10 mouse cellular contexts compared by ENCODE assay signal in the genomic region with DNA sequence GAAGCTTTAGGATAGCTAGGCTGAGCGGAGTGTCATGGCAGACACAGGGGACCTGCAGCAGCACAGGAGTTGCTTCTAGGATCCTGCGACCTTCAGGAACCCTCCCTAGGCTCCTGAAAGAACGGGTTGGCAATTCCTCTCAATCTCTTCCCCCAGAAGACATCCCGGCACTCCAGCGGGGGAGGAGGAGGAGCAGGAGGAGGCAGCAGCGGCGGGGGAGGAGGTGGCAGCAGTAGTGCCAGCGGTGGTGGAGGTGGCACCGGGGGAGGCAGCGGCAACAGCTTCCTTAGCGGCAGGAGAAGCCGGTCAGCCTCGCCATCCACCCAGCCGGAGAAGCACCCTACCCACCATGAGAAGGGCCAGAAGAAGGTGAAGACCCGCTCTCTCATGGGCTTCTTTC. TPM values are rescaled to one million over a fixed set of nuclear protein-coding genes. Genes with fewer than 3 reads are reported as not detected.
DNase-seq lines count a peak whose midpoint lies in the region; ATAC-seq and TF ChIP-seq lines count a peak whose summit lies in the region.
"Had no signal": no experiment of that assay in that cellular context is flagged by ENCODE, and none has a peak within 500 bp of the region (broad histone marks: within the 10 kb centered on the region; RNA-seq: fewer than 3 reads in every experiment).

No protein-coding gene starts in this region.

- 64% methylated on average over 15 of the region's 15 CpGs for WGBS in intestine, embryonic 14.5 days
- 68% methylated on average over 15 of the region's 15 CpGs for WGBS in intestine, embryonic 15.5 days
- WGBS in heart, embryonic 16.5 days = 33% methylated on average over 15 of the region's 15 CpGs

- peaks cover 83% of the 10 kb centered on the region for H3K36me3 ChIP-seq in intestine, embryonic 14.5 days (ENCODE audit: control insufficient read depth, insufficient read depth, low read length)
- peaks cover 61% of the 10 kb centered on the region for H3K36me3 ChIP-seq in intestine, embryonic 15.5 days
- H3K36me3 ChIP-seq in E14TG2a.4 (ENCODE audit: insufficient read depth, low read length) (peaks cover 93% of the 10 kb centered on the region), ES-Bruce4 (ENCODE audit: control insufficient read depth, insufficient read depth, low read length, poor library complexity, severe bottlenecking) (peaks cover 36% of the 10 kb centered on the region)
- H3K36me3 ChIP-seq in heart, embryonic 16.5 days (ENCODE audit: control insufficient read depth, insufficient read depth) = peaks cover 54% of the 10 kb centered on the region

- H3K27ac ChIP-seq in intestine, embryonic 14.5 days (ENCODE audit: low read depth) = no peak overlapping the region
- H3K27ac ChIP-seq in intestine, embryonic 15.5 days = no peak overlapping the region
- H3K27ac ChIP-seq in ES-Bruce4 (ENCODE audit: insufficient read depth, low read length) = peak overlapping the region; percentile 95
- H3K27ac ChIP-seq in heart, embryonic 16.5 days (ENCODE audit: low read length) = peak overlapping the region; percentile 84

- peak; percentile 48 for DNase-seq in intestine, embryonic 14.5 days (ENCODE audit: low spot score)
- no peak for DNase-seq in adipocyte (ENCODE audit: low spot score)
- DNase-seq in frontal cortex, postnatal 10 days (ENCODE audit: low spot score in 2 of 2) = no peak
- DNase-seq: cerebellum, adult 8-10 months; thymus, postnatal 36 days had no signal

- H3K9me3 ChIP-seq in intestine, embryonic 14.5 days (ENCODE audit: control insufficient read depth, low read length) = no peaks in the 10 kb centered on the region
- no peaks in the 10 kb centered on the region for H3K9me3 ChIP-seq in intestine, embryonic 15.5 days
- H3K9me3 ChIP-seq in E14TG2a.4 (ENCODE audit: low read length) (no peaks in the 10 kb centered on the region), ES-Bruce4 (replicated peaks; ENCODE audit: control insufficient read depth, insufficient read depth, low read length, poor library complexity, severe bottlenecking) (no peaks in the 10 kb centered on the region)
- H3K9me3 ChIP-seq in heart, embryonic 16.5 days (replicated peaks; ENCODE audit: control insufficient read depth, low read length) = no peaks in the 10 kb centered on the region

- H3K27me3 ChIP-seq in intestine, embryonic 14.5 days (replicated peaks; ENCODE audit: control insufficient read depth, insufficient read depth, low read length) = no peaks in the 10 kb centered on the region
- no peaks in the 10 kb centered on the region for H3K27me3 ChIP-seq in intestine, embryonic 15.5 days (replicated peaks)
- no peaks in the 10 kb centered on the region for H3K27me3 ChIP-seq in E14TG2a.4 (ENCODE audit: insufficient read depth, low read length)
- no peaks in the 10 kb centered on the region for H3K27me3 ChIP-seq in ES-Bruce4 (ENCODE audit: control insufficient read depth, insufficient read depth, low read length, poor library complexity, severe bottlenecking)
- no peaks in the 10 kb centered on the region for H3K27me3 ChIP-seq in heart, embryonic 16.5 days (ENCODE audit: control insufficient read depth, insufficient read depth, low read length)

- TF ChIP-seq CTCF in E14TG2a.4 (conservative IDR thresholded peaks at IDR 0.05; ENCODE audit: low read length) (no peak), ES-Bruce4 (IDR thresholded peaks at IDR 0.05; ENCODE audit: low read depth, low read length) (no peak)

- no peak overlapping the region for H3K4me3 ChIP-seq in intestine, embryonic 14.5 days (ENCODE audit: low read depth, low read length)
- H3K4me3 ChIP-seq in intestine, embryonic 15.5 days (replicated peaks) = no peak overlapping the region
- H3K4me3 ChIP-seq in E14TG2a.4 (replicated peaks; ENCODE audit: low read length) (peak overlapping the region; percentile 90), ES-Bruce4 (ENCODE audit: low read depth, low read length) (no peak overlapping the region; the same call in 1 of the 2 replicates)
- H3K4me3 ChIP-seq in heart, embryonic 16.5 days (ENCODE audit: low read length) = peak overlapping the region; percentile 2; the same call in 1 of the 2 replicates
- H3K4me3 ChIP-seq: megakaryocyte, embryonic 14.5 days had no signal

- no peak for TF ChIP-seq EP300 in ES-Bruce4 (IDR thresholded peaks at IDR 0.05; ENCODE audit: insufficient read depth, low read depth, low read length)

- no peak overlapping the region for H3K4me2 ChIP-seq in intestine, embryonic 14.5 days (ENCODE audit: low read length)
- no peak overlapping the region for H3K4me2 ChIP-seq in intestine, embryonic 15.5 days (replicated peaks)
- peak overlapping the region; percentile 34 for H3K4me2 ChIP-seq in heart, embryonic 16.5 days (ENCODE audit: low read depth, low read length)

- no peak for ATAC-seq in intestine, embryonic 14.5 days (replicated peaks; ENCODE audit: low FRiP score, low TSS enrichment, low read depth)
- no peak for ATAC-seq in intestine, embryonic 15.5 days
- ATAC-seq in heart, embryonic 16.5 days (replicated peaks; ENCODE audit: extremely low read depth, insufficient read depth, low FRiP score) = no peak

- no peak overlapping the region for H3K9ac ChIP-seq in intestine, embryonic 14.5 days (ENCODE audit: low read length)
- H3K9ac ChIP-seq in intestine, embryonic 15.5 days = no peak overlapping the region
- peak overlapping the region; percentile 33 for H3K9ac ChIP-seq in ES-Bruce4 (ENCODE audit: low read depth, poor library complexity, severe bottlenecking)
- peak overlapping the region; percentile 61 for H3K9ac ChIP-seq in heart, embryonic 16.5 days (ENCODE audit: low read length)

- H3K4me1 ChIP-seq in intestine, embryonic 14.5 days (replicated peaks; ENCODE audit: control insufficient read depth, insufficient read depth, low read length) = peaks cover 27% of the 10 kb centered on the region
- peaks cover 23% of the 10 kb centered on the region for H3K4me1 ChIP-seq in intestine, embryonic 15.5 days (replicated peaks)
- H3K4me1 ChIP-seq in E14TG2a.4 (replicated peaks; ENCODE audit: low read depth, low read length) = peaks cover 96% of the 10 kb centered on the region
- peaks cover 21% of the 10 kb centered on the region for H3K4me1 ChIP-seq in ES-Bruce4 (ENCODE audit: control insufficient read depth, insufficient read depth, low read length)
- peaks cover 36% of the 10 kb centered on the region for H3K4me1 ChIP-seq in heart, embryonic 16.5 days (ENCODE audit: control insufficient read depth, insufficient read depth, low read length)

- TF ChIP-seq POLR2A in ES-Bruce4 (IDR thresholded peaks at IDR 0.05; ENCODE audit: insufficient read depth, low read length) = no peak

RNA-seq across cellular contexts. Expression of gene Mllt6, which starts 6.1 kb away (rescaled TPM):
- 4.6 and 4.8 TPM in 2 replicates for polyA plus RNA-seq in intestine, embryonic 14.5 days (2014; fragmentation: Nextera tagmentation; extraction: Ambion mirVana)
- polyA plus RNA-seq in intestine, embryonic 15.5 days (2015; fragmentation: Nextera tagmentation; extraction: Ambion mirVana) = 1.9 and 2.4 TPM in 2 replicates
- polyA plus RNA-seq in ES-Bruce4 (2011; ENCODE audit: insufficient read depth, insufficient read length, low read depth, missing spikeins) = 23.7 and 25.2 TPM in 2 replicates
- polyA plus RNA-seq in heart, embryonic 16.5 days (2015; fragmentation: Nextera tagmentation; extraction: Ambion mirVana) = 2.1 and 2.8 TPM in 2 replicates

RNA-seq across cellular contexts. Expression of gene Cisd3, which starts 16.4 kb away (rescaled TPM):
- 41.2 and 47.9 TPM in 2 replicates for polyA plus RNA-seq in intestine, embryonic 14.5 days (2014; fragmentation: Nextera tagmentation; extraction: Ambion mirVana)
- 79.9 and 93.0 TPM in 2 replicates for polyA plus RNA-seq in intestine, embryonic 15.5 days (2015; fragmentation: Nextera tagmentation; extraction: Ambion mirVana)
- 62.3 and 77.2 TPM in 2 replicates for polyA plus RNA-seq in ES-Bruce4 (2011; ENCODE audit: insufficient read depth, insufficient read length, low read depth, missing spikeins)
- 81.1 and 86.1 TPM in 2 replicates for polyA plus RNA-seq in heart, embryonic 16.5 days (2015; fragmentation: Nextera tagmentation; extraction: Ambion mirVana)

RNA-seq across cellular contexts. Expression of gene Pcgf2, which starts 31.0 kb away (rescaled TPM):
- 19.2 and 19.7 TPM in 2 replicates for polyA plus RNA-seq in intestine, embryonic 14.5 days (2014; fragmentation: Nextera tagmentation; extraction: Ambion mirVana)
- polyA plus RNA-seq in intestine, embryonic 15.5 days (2015; fragmentation: Nextera tagmentation; extraction: Ambion mirVana) = 12.7 and 12.8 TPM in 2 replicates
- polyA plus RNA-seq in ES-Bruce4 (2011; ENCODE audit: insufficient read depth, insufficient read length, low read depth, missing spikeins) = 74.6 and 84.0 TPM in 2 replicates
- polyA plus RNA-seq in heart, embryonic 16.5 days (2015; fragmentation: Nextera tagmentation; extraction: Ambion mirVana) = 11.4 and 14.2 TPM in 2 replicates

RNA-seq across cellular contexts. Expression of gene Psmb3, which starts 33.9 kb away (rescaled TPM):
- 473 and 491 TPM in 2 replicates for polyA plus RNA-seq in intestine, embryonic 14.5 days (2014; fragmentation: Nextera tagmentation; extraction: Ambion mirVana)
- polyA plus RNA-seq in intestine, embryonic 15.5 days (2015; fragmentation: Nextera tagmentation; extraction: Ambion mirVana) = 426 and 480 TPM in 2 replicates
- 296 and 332 TPM in 2 replicates for polyA plus RNA-seq in ES-Bruce4 (2011; ENCODE audit: insufficient read depth, insufficient read length, low read depth, missing spikeins)
- 359 and 395 TPM in 2 replicates for polyA plus RNA-seq in heart, embryonic 16.5 days (2015; fragmentation: Nextera tagmentation; extraction: Ambion mirVana)

RNA-seq across cellular contexts. Expression of gene Epop, which starts 39.8 kb away (rescaled TPM):
- polyA plus RNA-seq in intestine, embryonic 14.5 days (2014; fragmentation: Nextera tagmentation; extraction: Ambion mirVana) = 3.1 and 3.6 TPM in 2 replicates
- 2.7 and 3.7 TPM in 2 replicates for polyA plus RNA-seq in intestine, embryonic 15.5 days (2015; fragmentation: Nextera tagmentation; extraction: Ambion mirVana)
- 39.3 and 44.1 TPM in 2 replicates for polyA plus RNA-seq in ES-Bruce4 (2011; ENCODE audit: insufficient read depth, insufficient read length, low read depth, missing spikeins)
- polyA plus RNA-seq in heart, embryonic 16.5 days (2015; fragmentation: Nextera tagmentation; extraction: Ambion mirVana) = 0.70 and 0.79 TPM in 2 replicates

Comparison
In these comparisons a context has a peak if more than half of its experiments do, and no peak if none do; other contexts are left out.
1. H3K27ac ChIP-seq: peak in ES-Bruce4 (single experiment) and heart, embryonic 16.5 days (single experiment); none in intestine, embryonic 14.5 days (single experiment) and intestine, embryonic 15.5 days (single experiment).
2. H3K4me3 ChIP-seq: peak in E14TG2a.4 (single experiment) and heart, embryonic 16.5 days (single experiment); none in intestine, embryonic 14.5 days (single experiment), intestine, embryonic 15.5 days (single experiment) and ES-Bruce4 (single experiment).
3. H3K9ac ChIP-seq: peak in ES-Bruce4 (single experiment) and heart, embryonic 16.5 days (single experiment); none in intestine, embryonic 14.5 days (single experiment) and intestine, embryonic 15.5 days (single experiment).